Mouse (Mus musculus): ENCODE measurements around the gene Acly. TPM values are rescaled to one million over a fixed set of nuclear protein-coding genes. Genes with fewer than 3 reads are reported as not detected.
A peak's percentile ranks its signal among the peaks of the same experiment; 100 is the strongest.

Gene Acly
- total RNA-seq, 2 experiments from 2014 or later, result 211 to 219 TPM

GRCm38 (mm10) chr11:100513716-100514115 is 14.1 kb downstream of the Acly start:
- no peak for DNase-seq
- intact Hi-C loops (cut with DNase I), result no loop called here

GRCm38 (mm10) chr11:100512384-100512783 is 15.4 kb downstream of the Acly start:
- peak; percentile 47 for DNase-seq
- intact Hi-C loops (cut with DNase I), result no loop called here

- DNase-seq, result no peak
- intact Hi-C loops (cut with DNase I), result no loop called here
Observed at GRCm38 (mm10) chr11:100510556-100510955, 17.2 kb downstream of the Acly start.

GRCm38 (mm10) chr11:100505997-100506396 is 21.8 kb downstream of the Acly start:
- DNase-seq, result no peak
- intact Hi-C loops (cut with DNase I), result no loop called here

GRCm38 (mm10) chr11:100504990-100505660 is 22.7 kb downstream of the Acly start:
- DNase-seq, result no peak
- intact Hi-C loops (cut with DNase I), result no loop called here

- no peak for DNase-seq
- intact Hi-C loops (cut with DNase I), result no loop called here
Observed at GRCm38 (mm10) chr11:100501321-100501720, 26.5 kb downstream of the Acly start.

- DNase-seq, result no peak
Observed at GRCm38 (mm10) chr11:100500651-100501050, 27.1 kb downstream of the Acly start.

GRCm38 (mm10) chr11:100500241-100500640 is 27.6 kb downstream of the Acly start:
- intact Hi-C loops (cut with DNase I), result no loop called here
- no peak for DNase-seq

More at GRCm38 (mm10) chr11:100500651-100501050, 27.1 kb downstream of the Acly start:
- intact Hi-C loops (cut with DNase I), result no loop called here

- DNase-seq, result no peak
- intact Hi-C loops (cut with DNase I), result no loop called here
Observed at GRCm38 (mm10) chr11:100493771-100494170, 34.0 kb downstream of the Acly start.

- intact Hi-C loops (cut with DNase I), result no loop called here
- no peak for DNase-seq
Observed at GRCm38 (mm10) chr11:100490951-100491350, 36.8 kb downstream of the Acly start.

- intact Hi-C loops (cut with DNase I), result no loop called here
- DNase-seq, result peak; percentile 34
Observed at GRCm38 (mm10) chr11:100485801-100486538, 41.8 kb downstream of the Acly start.

GRCm38 (mm10) chr11:100484461-100484860 is 43.3 kb downstream of the Acly start:
- intact Hi-C loops (cut with DNase I), result no loop called here
- no peak for DNase-seq

- intact Hi-C loops (cut with DNase I), result no loop called here
- no peak for DNase-seq
Observed at GRCm38 (mm10) chr11:100479152-100479551, 48.6 kb downstream of the Acly start.

- intact Hi-C loops (cut with DNase I), result no loop called here
- DNase-seq, result no peak
Observed at GRCm38 (mm10) chr11:100476281-100476680, 51.5 kb downstream of the Acly start.

- intact Hi-C loops (cut with DNase I), result loop anchor here (5.0 kb wide), 2 partner anchors 46 to 111 kb away; no protein-coding TSS in a partner anchor
- no peak for DNase-seq
Observed at GRCm38 (mm10) chr11:100472935-100473295, 54.9 kb downstream of the Acly start.

- DNase-seq, result peak; percentile 91
- intact Hi-C loops (cut with DNase I), result loop anchor here (5.0 kb wide), 2 partner anchors 45 to 110 kb away; no protein-coding TSS in a partner anchor
Observed at GRCm38 (mm10) chr11:100472197-100472934, 55.4 kb downstream of the Acly start, which contains the start of gene Klhl11. TSS of gene Klhl11 (minus strand) at chr11:100472741.

GRCm38 (mm10) chr11:100471352-100472196 is 56.2 kb downstream of the Acly start:
- intact Hi-C loops (cut with DNase I), result loop anchor here (5.0 kb wide), 2 partner anchors 44 to 109 kb away; no protein-coding TSS in a partner anchor
- DNase-seq, result no peak

GRCm38 (mm10) chr11:100465833-100466232 is 62.0 kb downstream of the Acly start:
- no peak for DNase-seq
- intact Hi-C loops (cut with DNase I), result no loop called here

GRCm38 (mm10) chr11:100465229-100465792 is 62.5 kb downstream of the Acly start:
- intact Hi-C loops (cut with DNase I), result no loop called here

GRCm38 (mm10) chr11:100462699-100463098 is 65.1 kb downstream of the Acly start:
- DNase-seq, result peak; percentile 29
- intact Hi-C loops (cut with DNase I), result no loop called here

More at GRCm38 (mm10) chr11:100465229-100465792, 62.5 kb downstream of the Acly start:
- no peak for DNase-seq
